Mouse (Mus musculus): ENCODE results near the gene Calm3.
A peak's percentile ranks its signal among the peaks of the same experiment; 100 is the strongest.
"Not testable (repeated sequence)": the region's sequence is repeated elsewhere in the genome, so short reads cannot be mapped to it uniquely, and the experiment has no call there.

Calm3 gene

DNA sequence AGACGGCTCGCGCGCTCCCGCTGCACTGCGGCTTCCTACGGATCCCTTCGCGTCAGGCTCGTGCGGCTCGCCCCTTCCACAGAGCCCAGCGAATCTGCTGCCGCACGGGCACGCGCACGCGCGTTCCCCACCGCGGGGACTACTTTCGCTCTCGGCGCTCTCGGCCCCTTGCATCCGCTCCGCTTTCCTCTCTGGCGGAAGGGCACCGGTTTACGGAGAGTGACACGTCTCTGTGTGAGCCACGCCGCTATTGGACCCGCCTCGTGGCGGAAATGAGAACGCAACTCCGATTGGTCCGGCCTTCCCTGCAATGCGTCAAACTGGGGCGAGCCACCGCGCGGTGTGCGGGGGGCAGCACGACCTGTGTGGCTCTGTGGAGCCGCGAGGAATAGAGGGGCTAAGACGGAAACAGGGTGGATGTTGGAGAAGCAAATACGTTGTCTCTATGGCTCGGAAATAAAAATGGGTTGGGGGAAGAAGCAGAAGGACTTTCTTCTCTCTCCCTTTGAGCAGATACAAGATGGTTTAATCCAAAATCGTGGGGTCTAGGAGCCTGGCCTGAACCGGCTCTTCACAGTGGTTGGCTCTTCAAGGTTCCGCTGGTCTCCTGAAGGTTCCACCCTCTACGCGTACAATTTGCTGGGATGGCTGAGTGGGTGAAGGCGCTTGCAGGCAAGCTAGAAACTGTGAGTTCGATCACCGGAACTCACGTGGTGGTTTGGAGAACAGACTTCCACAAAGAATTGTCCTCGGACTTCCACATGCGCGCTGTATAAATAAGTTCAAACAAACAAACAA is at the start of gene Calm3:
Gene Calm3 (minus strand): TSS at position 78 of the 798 bp plus-strand sequence.
- DNase-seq (ENCODE audit: low read depth, low spot score), result peak; percentile 100
- Histone ChIP-seq H3K36me3 (ENCODE audit: control insufficient read depth, insufficient read depth, low read length, poor library complexity, severe bottlenecking) (no peaks in the 10 kb centered on the region), H3K27me3 (ENCODE audit: control insufficient read depth, insufficient read depth, low read length, poor library complexity, severe bottlenecking) (no peaks in the 10 kb centered on the region)

GRCm38 (mm10) chr7:16971160-16971559 is 47.2 kb upstream of the Calm3 start:
- no peaks in the 10 kb centered on the region for H3K36me3 ChIP-seq (ENCODE audit: control insufficient read depth, insufficient read depth, low read length, poor library complexity, severe bottlenecking)
- H3K27me3 ChIP-seq (ENCODE audit: control insufficient read depth, insufficient read depth, low read length, poor library complexity, severe bottlenecking), result no peaks in the 10 kb centered on the region
- DNase-seq (ENCODE audit: low read depth, low spot score), result no peak

DNA sequence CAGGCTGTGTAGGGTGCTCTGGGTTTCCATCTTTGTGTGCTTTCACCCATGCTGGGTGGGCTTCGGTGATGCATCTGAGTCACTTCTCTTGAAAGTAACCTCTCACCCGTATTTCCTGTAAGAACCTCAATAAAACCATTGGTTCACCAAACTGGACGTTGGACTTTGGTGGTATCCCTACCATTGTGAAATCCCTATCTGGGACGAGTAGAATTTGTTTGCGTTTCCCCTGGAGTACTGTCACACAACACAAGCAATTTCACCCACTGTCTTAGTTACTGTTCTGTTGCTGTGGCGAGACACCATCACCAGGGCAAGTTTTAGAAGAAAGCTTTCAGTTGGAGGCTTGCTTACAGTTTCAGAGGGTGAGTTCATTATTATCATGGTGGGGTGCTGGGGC is 44.5 kb upstream of the Calm3 start:
- H3K36me3 ChIP-seq (ENCODE audit: control insufficient read depth, insufficient read depth, low read length, poor library complexity, severe bottlenecking), result no peaks in the 10 kb centered on the region
- no peaks in the 10 kb centered on the region for H3K27me3 ChIP-seq (ENCODE audit: control insufficient read depth, insufficient read depth, low read length, poor library complexity, severe bottlenecking)
- no peak for DNase-seq (ENCODE audit: low read depth, low spot score)

GRCm38 (mm10) chr7:16961678-16962077 is 37.8 kb upstream of the Calm3 start:
- no peaks in the 10 kb centered on the region for H3K36me3 ChIP-seq (ENCODE audit: control insufficient read depth, insufficient read depth, low read length, poor library complexity, severe bottlenecking)
- H3K27me3 ChIP-seq (ENCODE audit: control insufficient read depth, insufficient read depth, low read length, poor library complexity, severe bottlenecking), result no peaks in the 10 kb centered on the region
- DNase-seq (ENCODE audit: low read depth, low spot score), result no peak

DNA sequence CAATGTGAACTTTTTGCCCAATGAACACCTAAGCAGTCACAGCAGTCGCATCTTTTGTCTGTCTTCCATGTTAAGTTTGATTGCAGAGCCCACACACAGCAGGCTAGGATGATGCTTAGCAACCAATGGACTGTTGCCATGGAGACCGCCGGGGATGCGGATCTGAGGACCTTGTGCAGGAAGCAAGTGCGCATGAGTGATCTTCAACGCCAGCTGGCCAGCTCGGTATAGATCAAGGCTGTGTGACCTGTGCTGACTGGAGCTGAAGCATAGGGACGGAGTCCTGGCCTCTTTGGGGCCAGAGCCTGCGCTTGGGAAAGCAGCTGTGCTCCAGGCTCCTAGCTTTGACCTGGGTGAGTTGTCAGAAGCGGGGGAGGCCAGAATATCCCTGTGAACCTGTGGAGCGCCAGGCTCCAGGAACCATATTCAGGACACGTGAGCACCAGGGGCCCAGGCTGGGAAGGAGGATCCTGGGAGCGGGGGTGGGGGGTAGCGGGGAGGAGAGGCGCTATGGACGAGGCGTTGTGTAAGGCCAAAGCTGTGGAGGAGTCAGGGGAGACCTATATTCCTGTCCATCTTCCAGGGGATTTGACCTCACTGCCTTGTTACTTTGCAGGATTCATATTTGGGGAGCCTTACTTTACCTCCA is 35.7 kb upstream of the Calm3 start, which contains the start of gene Pnmal1:
Gene Pnmal1 (plus strand): TSS at position 141 of the 649 bp plus-strand sequence.
- Histone ChIP-seq H3K27me3 (ENCODE audit: control insufficient read depth, insufficient read depth, low read length, poor library complexity, severe bottlenecking) (no peaks in the 10 kb centered on the region), H3K36me3 (ENCODE audit: control insufficient read depth, insufficient read depth, low read length, poor library complexity, severe bottlenecking) (no peaks in the 10 kb centered on the region)
- no peak for DNase-seq (ENCODE audit: low read depth, low spot score)

DNA sequence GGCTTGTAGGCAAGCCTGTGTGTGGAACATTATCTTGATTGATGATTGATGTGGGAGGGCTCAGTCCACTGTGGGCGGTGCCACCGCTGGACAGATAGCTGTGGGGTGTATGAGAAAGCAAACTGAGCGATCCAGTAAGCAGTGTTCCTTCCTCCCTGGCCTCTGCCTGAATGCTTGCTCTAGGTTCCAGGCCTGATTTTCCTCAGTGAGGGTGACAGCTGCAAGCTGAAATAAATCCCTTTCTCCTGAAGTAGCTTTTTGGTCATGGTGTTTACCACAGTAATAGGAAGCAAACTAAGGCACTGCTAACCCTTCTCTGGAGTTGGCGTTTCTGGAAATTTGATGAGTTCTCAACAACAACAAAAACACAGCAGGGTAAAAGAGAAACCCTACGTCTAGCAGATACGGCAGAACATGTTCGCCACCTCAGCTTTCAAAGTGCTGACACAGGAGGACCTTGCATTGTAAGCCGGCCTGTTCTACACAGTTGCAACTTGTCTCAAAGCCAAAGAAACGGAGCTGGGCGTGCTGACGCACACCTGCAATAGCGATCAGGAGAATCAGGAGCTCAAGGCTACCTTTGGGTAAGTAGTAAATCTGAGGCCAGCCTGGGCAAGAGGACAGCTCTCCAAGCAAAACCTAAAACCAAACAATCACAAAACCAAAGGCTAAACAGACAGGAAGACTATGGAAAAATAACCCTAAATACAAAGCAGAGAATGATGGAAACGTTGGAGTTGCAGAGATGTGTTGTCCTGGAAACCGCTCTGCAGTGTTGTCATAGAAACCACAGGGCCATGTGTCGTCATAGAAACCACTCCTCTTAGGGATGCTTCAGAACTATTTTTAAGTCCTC is 32.7 kb upstream of the Calm3 start:
- Histone ChIP-seq H3K36me3 (ENCODE audit: control insufficient read depth, insufficient read depth, low read length, poor library complexity, severe bottlenecking) (no peaks in the 10 kb centered on the region), H3K27me3 (ENCODE audit: control insufficient read depth, insufficient read depth, low read length, poor library complexity, severe bottlenecking) (no peaks in the 10 kb centered on the region)
- DNase-seq (ENCODE audit: low read depth, low spot score), result no peak

DNA sequence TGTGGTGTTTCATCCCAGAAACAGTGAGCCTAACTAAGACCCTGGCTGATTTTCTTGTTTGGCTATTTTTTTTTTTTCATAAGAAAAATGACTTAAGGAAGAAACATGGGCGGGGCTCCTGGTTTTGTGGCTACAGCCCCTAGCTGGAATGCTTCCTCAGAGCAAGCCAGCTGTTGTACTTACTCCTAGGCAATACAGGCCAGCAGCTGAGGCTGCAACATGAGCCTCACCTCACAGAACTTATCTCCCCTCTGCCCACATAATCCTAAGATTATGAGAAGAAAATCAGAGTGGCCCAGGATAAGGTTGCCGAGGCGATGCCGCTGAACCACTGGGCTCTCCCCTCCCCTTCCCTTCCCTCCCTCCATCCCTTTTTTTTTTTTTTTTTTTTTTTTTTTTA is 31.8 kb upstream of the Calm3 start:
- DNase-seq (ENCODE audit: low read depth, low spot score), result no peak
- Histone ChIP-seq H3K36me3 (ENCODE audit: control insufficient read depth, insufficient read depth, low read length, poor library complexity, severe bottlenecking) (no peaks in the 10 kb centered on the region), H3K27me3 (ENCODE audit: control insufficient read depth, insufficient read depth, low read length, poor library complexity, severe bottlenecking) (no peaks in the 10 kb centered on the region)

GRCm38 (mm10) chr7:16953776-16954175 is 29.9 kb upstream of the Calm3 start:
- not testable (repeated sequence) for H3K27me3 ChIP-seq (ENCODE audit: control insufficient read depth, insufficient read depth, low read length, poor library complexity, severe bottlenecking); DNase-seq (ENCODE audit: low read depth, low spot score); H3K36me3 ChIP-seq (ENCODE audit: control insufficient read depth, insufficient read depth, low read length, poor library complexity, severe bottlenecking)

GRCm38 (mm10) chr7:16950861-16951635 is 27.1 kb upstream of the Calm3 start:
- no peaks in the 10 kb centered on the region for H3K27me3 ChIP-seq (ENCODE audit: control insufficient read depth, insufficient read depth, low read length, poor library complexity, severe bottlenecking)
- H3K36me3 ChIP-seq (ENCODE audit: control insufficient read depth, insufficient read depth, low read length, poor library complexity, severe bottlenecking), result no peaks in the 10 kb centered on the region
- peak; percentile 86 for DNase-seq (ENCODE audit: low read depth, low spot score)

DNA sequence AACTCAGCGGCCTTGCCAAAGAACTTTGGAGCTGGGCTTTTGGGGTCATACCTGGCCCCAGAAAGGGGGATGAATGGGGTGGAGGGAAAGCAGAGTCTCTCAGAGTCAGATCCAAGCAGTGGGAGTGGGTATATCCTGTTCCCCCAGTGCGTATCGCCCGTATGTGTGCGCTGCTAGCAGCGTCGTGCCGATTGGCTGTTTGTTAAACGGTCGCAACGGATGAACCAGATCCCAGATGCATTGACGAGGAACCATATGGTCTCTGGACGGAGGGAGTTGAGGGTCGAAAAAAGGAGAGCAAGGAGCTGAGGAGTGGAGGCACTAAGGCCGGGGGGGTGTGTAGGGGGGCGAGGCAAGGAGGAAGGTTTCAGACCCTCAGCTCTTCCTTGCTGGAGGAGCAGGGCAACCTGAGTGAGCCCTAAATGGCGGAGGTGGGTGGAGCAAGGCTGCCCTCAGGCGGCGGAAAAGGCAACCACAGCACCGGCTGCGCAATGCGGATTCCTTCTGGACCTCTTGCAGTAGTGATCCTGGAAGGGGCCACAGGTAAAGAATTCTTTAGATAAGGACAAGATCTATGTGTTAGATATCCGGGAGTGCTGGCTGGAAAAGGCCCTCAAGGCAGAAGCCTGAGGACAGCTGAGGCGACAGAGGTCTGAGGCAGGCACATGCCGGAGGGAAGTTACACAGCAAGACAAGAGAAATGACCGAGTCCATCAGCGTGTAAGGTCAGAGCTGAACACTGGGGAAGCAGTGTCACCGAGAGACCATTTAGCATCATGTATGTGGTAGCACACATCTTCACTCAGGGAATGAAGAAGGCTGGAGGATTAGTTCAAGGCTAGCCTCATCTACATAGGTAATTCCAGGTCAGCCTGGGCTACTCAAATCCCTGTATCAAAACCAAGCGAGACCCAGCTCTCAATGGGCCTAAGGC is 26.3 kb upstream of the Calm3 start:
- DNase-seq (ENCODE audit: low read depth, low spot score), result peak; percentile 77
- Histone ChIP-seq H3K27me3 (ENCODE audit: control insufficient read depth, insufficient read depth, low read length, poor library complexity, severe bottlenecking) (no peaks in the 10 kb centered on the region), H3K36me3 (ENCODE audit: control insufficient read depth, insufficient read depth, low read length, poor library complexity, severe bottlenecking) (no peaks in the 10 kb centered on the region)

DNA sequence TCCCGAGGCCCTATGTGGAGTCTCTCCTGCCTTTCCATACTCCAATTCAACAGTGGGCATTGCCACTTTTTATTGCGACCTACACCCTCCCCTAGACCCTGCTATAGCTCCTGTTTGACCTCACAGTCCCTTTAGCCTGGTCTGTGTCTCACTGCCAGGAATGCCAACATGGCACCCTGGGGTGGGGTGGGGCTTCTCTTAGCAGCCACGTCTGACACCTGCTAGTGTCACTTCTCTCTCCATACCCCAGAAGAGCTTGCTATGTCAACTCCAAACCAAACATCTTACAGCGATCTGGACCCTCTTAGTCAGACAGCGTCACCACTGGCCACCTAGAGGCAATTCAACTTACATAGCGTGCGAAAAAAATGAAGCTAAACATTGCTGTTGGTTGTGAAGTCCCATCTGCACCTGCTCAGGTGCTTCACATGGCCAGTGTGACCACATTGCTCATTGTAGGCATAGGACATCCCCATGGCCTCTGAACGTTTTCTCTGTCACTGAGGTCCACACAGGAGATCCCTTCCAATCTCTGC is 25.1 kb upstream of the Calm3 start:
- H3K36me3 ChIP-seq (ENCODE audit: control insufficient read depth, insufficient read depth, low read length, poor library complexity, severe bottlenecking), result no peaks in the 10 kb centered on the region
- no peak for DNase-seq (ENCODE audit: low read depth, low spot score)
- no peaks in the 10 kb centered on the region for H3K27me3 ChIP-seq (ENCODE audit: control insufficient read depth, insufficient read depth, low read length, poor library complexity, severe bottlenecking)

DNA sequence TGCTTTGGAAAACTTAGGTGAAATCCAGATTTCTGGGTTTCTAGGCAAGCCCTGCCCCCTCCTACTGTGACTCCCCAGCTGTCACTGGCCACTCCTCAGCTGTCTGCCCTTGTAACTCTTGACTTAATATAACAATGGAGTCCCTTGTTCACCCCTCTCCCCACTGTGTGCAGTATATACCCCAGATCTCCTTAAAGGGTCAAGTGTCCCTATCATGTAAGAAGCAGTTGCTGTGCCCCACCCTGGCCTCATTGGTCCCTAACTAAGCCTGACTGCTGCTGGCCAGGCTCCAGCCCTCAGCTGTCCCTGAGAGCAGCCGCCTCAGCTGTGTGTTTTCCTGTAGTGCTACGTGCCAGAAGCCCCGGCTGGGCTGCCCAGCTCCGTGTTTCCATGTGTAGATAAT is 24.0 kb upstream of the Calm3 start:
- Histone ChIP-seq H3K36me3 (ENCODE audit: control insufficient read depth, insufficient read depth, low read length, poor library complexity, severe bottlenecking) (no peaks in the 10 kb centered on the region), H3K27me3 (ENCODE audit: control insufficient read depth, insufficient read depth, low read length, poor library complexity, severe bottlenecking) (no peaks in the 10 kb centered on the region)
- no peak for DNase-seq (ENCODE audit: low read depth, low spot score)

DNA sequence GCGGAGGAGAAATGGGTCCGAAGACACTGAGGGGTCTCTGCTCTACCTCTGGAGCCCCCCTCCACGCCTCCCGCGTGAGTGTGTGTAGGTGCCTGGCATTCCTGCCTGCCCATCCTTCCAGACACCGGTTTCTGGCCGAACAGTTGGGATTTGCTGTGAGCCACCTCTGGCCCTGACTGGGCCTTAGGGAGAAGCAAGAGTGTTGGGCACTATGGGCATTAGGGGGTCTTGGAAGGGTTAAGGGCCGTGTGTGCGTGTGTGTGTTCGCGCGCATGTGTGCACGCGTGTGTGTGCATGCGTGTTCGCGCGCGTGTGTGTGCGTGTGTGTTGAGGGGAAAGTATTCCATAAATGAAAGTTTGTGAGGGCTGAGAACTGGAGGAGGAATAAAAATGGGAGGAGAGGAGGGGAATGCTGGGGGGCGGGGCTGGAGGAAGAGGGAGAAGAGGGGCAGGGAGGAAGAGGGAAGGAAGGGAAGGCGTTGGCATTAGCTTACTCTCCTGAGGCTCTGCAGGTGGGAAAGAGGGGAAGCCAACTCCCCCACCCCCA is 23.5 kb upstream of the Calm3 start:
- DNase-seq (ENCODE audit: low read depth, low spot score), result no peak
- no peaks in the 10 kb centered on the region for H3K27me3 ChIP-seq (ENCODE audit: control insufficient read depth, insufficient read depth, low read length, poor library complexity, severe bottlenecking)
- H3K36me3 ChIP-seq (ENCODE audit: control insufficient read depth, insufficient read depth, low read length, poor library complexity, severe bottlenecking), result no peaks in the 10 kb centered on the region

Measured in splenic B cell, adult 2 months (primary cell).